Mouse (Mus musculus): ENCODE results near the gene Baiap2. TPM values are rescaled to one million over a fixed set of nuclear protein-coding genes. Genes with fewer than 3 reads are reported as not detected.

Gene Baiap2
- polyA plus RNA-seq (2012), result 0.14 and 0.18 TPM in 2 replicates

DNA sequence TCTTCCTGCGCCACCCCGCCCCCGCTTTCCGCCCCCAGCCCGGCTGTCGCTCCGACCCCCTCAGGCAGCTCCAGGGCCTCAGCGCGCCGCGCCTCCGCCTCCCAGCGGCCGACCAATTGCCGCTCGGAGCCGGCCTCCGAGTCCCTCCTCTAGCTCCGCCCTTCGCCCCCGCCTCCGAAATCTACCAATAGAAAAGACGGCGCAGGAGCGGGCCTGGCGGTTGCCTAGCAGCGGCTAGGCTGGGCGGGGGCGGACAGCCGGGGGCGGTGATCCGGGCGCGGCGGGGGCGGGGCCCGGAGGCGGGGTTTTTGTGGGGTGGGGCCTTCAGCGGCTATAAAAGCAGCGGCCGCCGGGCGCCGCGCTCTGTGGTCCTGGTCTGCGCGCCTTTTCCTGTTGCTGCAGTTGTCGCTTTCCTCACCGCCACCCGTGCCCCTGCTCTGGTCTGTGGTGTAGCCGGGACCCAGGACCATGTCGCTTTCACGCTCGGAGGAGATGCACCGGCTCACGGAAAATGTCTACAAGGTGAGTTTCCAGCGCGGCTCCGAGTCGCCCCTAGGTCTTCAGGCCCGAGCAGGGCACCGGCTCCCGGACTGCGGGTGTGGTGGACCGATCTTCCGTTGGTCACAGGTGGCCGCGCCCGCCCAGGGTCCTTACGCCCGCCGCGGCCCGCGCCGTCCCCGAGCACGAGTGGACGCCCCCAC, at the start of gene Baiap2:
Gene Baiap2, plus strand, starts transcription at position 37 of the 701 bp plus-strand sequence.
- peaks cover 3% of the 10 kb centered on the region; the same call in 1 of the 2 replicates for H3K9me3 ChIP-seq (ENCODE audit: control insufficient read depth, low read length)
- H3K27me3 ChIP-seq (ENCODE audit: control insufficient read depth), result peaks cover 76% of the 10 kb centered on the region
- no peaks in the 10 kb centered on the region for H3K36me3 ChIP-seq (ENCODE audit: control insufficient read depth)
- H3K4me1 ChIP-seq (ENCODE audit: control insufficient read depth), result peaks cover 19% of the 10 kb centered on the region
- H3K4me3 ChIP-seq (replicated peaks), result peak within 1 kb of the TSS; percentile 71
- no peak for TF ChIP-seq TAL1 (IDR thresholded peaks at IDR 0.05; ENCODE audit: low read length)
- no peak for TF ChIP-seq GATA1 (IDR thresholded peaks at IDR 0.05; ENCODE audit: low read length)

DNA sequence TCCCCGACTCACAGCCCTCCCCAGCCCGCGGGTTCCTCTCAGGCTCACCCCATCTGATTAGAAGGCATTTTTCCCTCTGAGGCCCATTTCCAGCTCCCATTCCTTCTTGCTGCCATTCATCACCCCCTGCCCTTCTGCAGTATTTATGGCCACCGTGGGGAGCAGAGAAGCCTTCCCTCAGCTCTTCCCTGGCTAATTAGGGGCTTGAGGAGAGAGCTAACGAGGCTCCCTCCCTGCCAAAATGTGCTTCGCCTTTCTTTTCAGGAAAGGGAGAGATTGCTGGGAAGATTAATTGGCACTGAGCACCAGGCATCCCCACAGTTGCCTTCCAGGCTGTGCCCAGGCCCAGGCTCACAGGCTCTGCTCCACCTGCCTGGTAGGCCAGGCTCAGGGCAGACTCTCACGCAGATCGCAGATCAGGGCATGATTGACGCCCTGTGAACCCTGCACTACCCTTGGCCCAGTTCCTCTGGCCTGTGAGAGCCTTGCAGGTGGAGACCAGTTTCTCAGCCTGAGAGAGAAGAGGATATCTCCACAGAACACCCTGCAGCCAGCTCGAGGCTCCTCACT, 48.8 kb upstream of the Baiap2 start:
- peaks cover 90% of the 10 kb centered on the region for H3K36me3 ChIP-seq (ENCODE audit: control insufficient read depth)
- no peaks in the 10 kb centered on the region for H3K9me3 ChIP-seq (ENCODE audit: control insufficient read depth, low read length)
- H3K4me1 ChIP-seq (ENCODE audit: control insufficient read depth), result peaks cover 4% of the 10 kb centered on the region
- TF ChIP-seq TAL1 (IDR thresholded peaks at IDR 0.05; ENCODE audit: low read length) (no peak), GATA1 (IDR thresholded peaks at IDR 0.05; ENCODE audit: low read length) (no peak)
- no peaks in the 10 kb centered on the region for H3K27me3 ChIP-seq (ENCODE audit: control insufficient read depth)
- H3K4me3 ChIP-seq (replicated peaks), result no peak overlapping the region

DNA sequence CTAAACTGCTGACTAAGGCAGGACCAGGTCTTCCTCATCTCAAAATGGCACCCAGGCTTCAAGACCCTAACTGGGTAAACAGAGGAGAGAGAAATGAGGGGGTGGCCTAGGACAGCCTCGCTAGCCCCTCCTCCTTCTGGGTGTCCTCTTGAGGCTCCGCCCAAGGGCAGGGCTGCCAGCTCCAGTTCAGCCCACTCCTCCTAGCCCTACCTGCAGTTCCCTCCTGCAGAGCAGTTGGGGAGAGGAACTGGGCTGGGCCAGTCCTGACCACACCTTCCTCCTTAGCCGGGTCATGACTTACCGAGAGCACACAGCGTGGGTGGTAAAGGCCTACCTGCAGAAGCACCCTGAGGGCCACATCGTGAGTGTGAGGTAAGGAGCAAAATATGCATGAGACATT, 47.9 kb upstream of the Baiap2 start:
- TF ChIP-seq GATA1 (IDR thresholded peaks at IDR 0.05; ENCODE audit: low read length) (no peak), TAL1 (IDR thresholded peaks at IDR 0.05; ENCODE audit: low read length) (no peak)
- Histone ChIP-seq H3K9me3 (ENCODE audit: control insufficient read depth, low read length) (no peaks in the 10 kb centered on the region), H3K36me3 (ENCODE audit: control insufficient read depth) (peaks cover 87% of the 10 kb centered on the region)

DNA sequence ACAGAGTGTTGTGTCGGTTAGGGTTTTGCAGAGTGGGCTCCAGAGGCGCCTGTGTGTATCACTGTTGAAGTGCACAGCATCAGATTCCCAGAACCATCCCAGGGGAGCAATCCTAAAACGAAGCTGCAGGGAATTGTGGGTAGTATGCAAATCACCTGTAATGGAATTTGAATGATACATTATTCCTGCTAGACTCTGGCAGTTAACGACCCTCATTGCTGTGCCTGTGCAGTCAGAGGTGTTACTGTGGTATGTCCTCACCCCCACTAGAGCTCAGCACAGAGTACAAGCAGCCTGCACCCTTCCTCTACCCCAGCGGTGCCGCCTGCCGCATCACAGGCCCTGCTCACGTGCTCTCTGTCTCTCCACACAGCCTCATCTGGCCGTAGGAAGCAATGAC, 45.5 kb upstream of the Baiap2 start:
- TF ChIP-seq GATA1 (IDR thresholded peaks at IDR 0.05; ENCODE audit: low read length) (no peak), TAL1 (IDR thresholded peaks at IDR 0.05; ENCODE audit: low read length) (no peak)
- H3K4me1 ChIP-seq (ENCODE audit: control insufficient read depth), result no peaks in the 10 kb centered on the region
- no peaks in the 10 kb centered on the region for H3K27me3 ChIP-seq (ENCODE audit: control insufficient read depth)
- peaks cover 66% of the 10 kb centered on the region for H3K36me3 ChIP-seq (ENCODE audit: control insufficient read depth)
- no peaks in the 10 kb centered on the region for H3K9me3 ChIP-seq (ENCODE audit: control insufficient read depth, low read length)
- H3K4me3 ChIP-seq (replicated peaks), result no peak overlapping the region

More for the DNA sequence above, 47.9 kb upstream of the Baiap2 start:
- H3K4me1 ChIP-seq (ENCODE audit: control insufficient read depth), result peaks cover 4% of the 10 kb centered on the region
- H3K4me3 ChIP-seq (replicated peaks), result no peak overlapping the region
- no peaks in the 10 kb centered on the region for H3K27me3 ChIP-seq (ENCODE audit: control insufficient read depth)

DNA sequence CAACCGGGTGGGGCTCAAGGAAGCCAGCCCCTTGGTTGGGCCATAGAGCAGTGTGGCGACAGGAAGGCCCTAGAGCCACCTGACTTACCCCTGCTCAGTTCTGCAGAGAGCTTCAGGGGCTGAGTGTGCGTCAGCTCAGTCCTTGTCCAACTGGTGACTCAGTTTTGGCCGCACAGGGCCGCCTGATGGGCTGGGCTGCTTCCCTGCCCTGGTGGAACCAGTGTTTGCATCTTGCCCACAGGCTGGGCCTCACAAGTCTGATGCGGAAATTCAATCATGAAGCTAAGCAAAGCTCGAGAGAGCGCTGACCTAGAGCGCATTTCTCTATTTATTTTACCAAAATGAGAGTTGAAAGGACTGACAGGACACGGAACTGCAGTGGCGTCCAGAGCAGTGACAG, 43.6 kb upstream of the Baiap2 start:
- peaks cover 50% of the 10 kb centered on the region for H3K36me3 ChIP-seq (ENCODE audit: control insufficient read depth)

DNA sequence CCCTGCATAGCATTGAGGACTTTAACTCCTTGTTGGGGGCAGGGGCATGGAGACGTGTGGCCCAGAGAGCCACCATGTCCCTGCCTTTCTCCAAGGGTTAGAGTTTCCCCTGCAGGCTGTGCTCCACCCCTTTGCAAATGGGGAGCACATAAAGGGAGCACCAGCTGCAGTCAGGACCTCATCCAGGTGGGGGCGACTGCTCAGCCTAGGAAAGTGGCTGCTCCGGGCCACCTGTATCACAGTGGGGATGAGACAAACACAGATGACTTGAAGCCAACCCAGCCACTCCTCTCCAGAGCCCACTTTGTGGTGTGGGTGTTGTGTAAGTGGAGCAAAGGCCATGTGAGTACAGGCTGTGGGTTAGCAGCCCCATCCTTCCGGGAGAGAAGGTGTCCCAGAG, 41.4 kb upstream of the Baiap2 start:
- Histone ChIP-seq H3K9me3 (ENCODE audit: control insufficient read depth, low read length) (no peaks in the 10 kb centered on the region), H3K27me3 (ENCODE audit: control insufficient read depth) (no peaks in the 10 kb centered on the region)
- TF ChIP-seq TAL1 (IDR thresholded peaks at IDR 0.05; ENCODE audit: low read length) (no peak), GATA1 (IDR thresholded peaks at IDR 0.05; ENCODE audit: low read length) (no peak)

More for the DNA sequence above, 43.6 kb upstream of the Baiap2 start:
- TF ChIP-seq TAL1 (IDR thresholded peaks at IDR 0.05; ENCODE audit: low read length), result no peak
- TF ChIP-seq GATA1 (IDR thresholded peaks at IDR 0.05; ENCODE audit: low read length), result no peak
- H3K9me3 ChIP-seq (ENCODE audit: control insufficient read depth, low read length), result no peaks in the 10 kb centered on the region
- no peaks in the 10 kb centered on the region for H3K4me1 ChIP-seq (ENCODE audit: control insufficient read depth)
- no peak overlapping the region for H3K4me3 ChIP-seq (replicated peaks)
- H3K27me3 ChIP-seq (ENCODE audit: control insufficient read depth), result no peaks in the 10 kb centered on the region

DNA sequence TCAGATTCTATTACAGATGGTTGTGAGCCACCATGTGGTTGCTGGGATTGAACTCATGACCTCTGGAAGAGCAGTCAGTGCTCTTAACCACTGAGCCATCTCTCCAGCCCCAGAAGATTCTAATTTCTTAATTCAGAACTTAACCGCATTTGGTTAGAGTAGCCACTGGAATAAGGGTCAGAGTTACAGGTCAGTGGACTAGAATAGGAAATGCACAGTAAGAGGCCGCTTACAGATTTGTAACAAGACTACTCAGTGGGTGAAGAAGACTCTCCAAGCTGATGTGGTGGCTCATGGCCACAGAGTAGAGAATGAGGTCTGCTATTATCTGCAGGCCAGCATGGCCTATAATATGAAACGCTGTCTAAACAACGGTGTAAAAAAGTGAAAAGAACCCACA, 39.7 kb upstream of the Baiap2 start:
- no peaks in the 10 kb centered on the region for H3K27me3 ChIP-seq (ENCODE audit: control insufficient read depth)
- H3K4me1 ChIP-seq (ENCODE audit: control insufficient read depth), result no peaks in the 10 kb centered on the region
- no peak for TF ChIP-seq TAL1 (IDR thresholded peaks at IDR 0.05; ENCODE audit: low read length)
- TF ChIP-seq GATA1 (IDR thresholded peaks at IDR 0.05; ENCODE audit: low read length), result no peak
- no peaks in the 10 kb centered on the region for H3K9me3 ChIP-seq (ENCODE audit: control insufficient read depth, low read length)
- peaks cover 15% of the 10 kb centered on the region for H3K36me3 ChIP-seq (ENCODE audit: control insufficient read depth)
- no peak overlapping the region for H3K4me3 ChIP-seq (replicated peaks)

More for the DNA sequence above, 41.4 kb upstream of the Baiap2 start:
- Histone ChIP-seq H3K36me3 (ENCODE audit: control insufficient read depth) (peaks cover 29% of the 10 kb centered on the region), H3K4me1 (ENCODE audit: control insufficient read depth) (no peaks in the 10 kb centered on the region), H3K4me3 (replicated peaks) (no peak overlapping the region)

DNA sequence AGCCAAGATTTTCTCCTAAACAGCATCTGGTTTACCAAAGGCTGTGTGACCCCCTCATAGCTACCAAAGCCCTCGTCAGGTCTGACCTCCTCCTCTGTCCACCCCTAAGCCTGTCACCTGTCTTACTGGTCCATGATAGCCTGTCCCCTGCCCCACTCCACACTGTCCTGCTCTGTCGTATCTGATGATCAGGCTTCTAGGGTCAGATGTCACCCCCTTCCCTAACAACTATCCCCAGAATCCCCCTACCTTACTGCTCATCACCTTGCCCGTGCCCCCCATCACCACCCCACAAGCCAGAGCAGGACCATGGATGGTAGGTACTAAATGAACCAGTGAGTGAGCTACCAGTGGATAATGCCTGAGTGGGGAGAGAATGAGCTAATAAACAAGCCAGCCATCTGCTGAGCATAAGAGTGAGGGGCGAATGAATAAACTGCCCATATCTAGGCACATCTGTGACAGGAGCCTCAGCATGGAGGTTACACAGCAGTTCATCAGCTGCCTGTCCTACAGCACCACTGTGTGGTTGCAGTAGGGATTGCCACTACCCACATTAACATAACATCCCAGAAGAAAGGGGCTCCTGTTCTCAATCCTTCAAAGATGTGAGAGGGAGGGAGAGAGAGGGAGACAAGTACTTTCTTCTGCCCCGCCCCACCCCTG, 37.8 kb upstream of the Baiap2 start:
- H3K4me3 ChIP-seq (replicated peaks), result no peak overlapping the region
- H3K9me3 ChIP-seq (ENCODE audit: control insufficient read depth, low read length), result no peaks in the 10 kb centered on the region
- peaks cover under 1% of the 10 kb centered on the region for H3K4me1 ChIP-seq (ENCODE audit: control insufficient read depth)
- H3K36me3 ChIP-seq (ENCODE audit: control insufficient read depth), result no peaks in the 10 kb centered on the region; the same call in 1 of the 2 replicates
- H3K27me3 ChIP-seq (ENCODE audit: control insufficient read depth), result peaks cover 7% of the 10 kb centered on the region
- TF ChIP-seq TAL1 (IDR thresholded peaks at IDR 0.05; ENCODE audit: low read length) (no peak), GATA1 (IDR thresholded peaks at IDR 0.05; ENCODE audit: low read length) (no peak)

DNA sequence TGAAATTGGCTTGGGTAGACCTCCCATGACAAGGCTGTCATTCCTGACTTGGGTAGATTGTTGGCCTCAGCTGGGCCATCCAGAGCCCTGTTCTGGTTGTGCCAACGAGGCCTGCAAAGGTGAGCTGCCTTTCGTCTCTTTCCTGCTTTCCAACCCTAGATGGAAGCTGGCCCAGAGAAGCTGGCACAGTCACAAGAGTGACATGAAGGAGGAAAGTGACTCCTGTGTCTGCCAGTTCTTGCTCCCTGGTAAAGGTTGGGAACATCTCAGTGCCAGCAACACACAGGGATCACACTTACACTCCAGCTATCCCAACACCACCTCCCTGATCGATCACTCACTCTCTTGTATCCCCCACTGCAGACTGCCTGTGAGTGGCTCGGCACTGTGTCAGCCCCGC, 36.8 kb upstream of the Baiap2 start:
- peaks cover 3% of the 10 kb centered on the region for H3K4me1 ChIP-seq (ENCODE audit: control insufficient read depth)
- peaks cover 7% of the 10 kb centered on the region for H3K27me3 ChIP-seq (ENCODE audit: control insufficient read depth)
- TF ChIP-seq GATA1 (IDR thresholded peaks at IDR 0.05; ENCODE audit: low read length) (no peak), TAL1 (IDR thresholded peaks at IDR 0.05; ENCODE audit: low read length) (no peak)

More for the DNA sequence above, 36.8 kb upstream of the Baiap2 start:
- H3K4me3 ChIP-seq (replicated peaks), result no peak overlapping the region
- H3K36me3 ChIP-seq (ENCODE audit: control insufficient read depth), result no peaks in the 10 kb centered on the region
- H3K9me3 ChIP-seq (ENCODE audit: control insufficient read depth, low read length), result no peaks in the 10 kb centered on the region
